8 mouse cellular contexts compared by ENCODE assay signal in the genomic region with DNA sequence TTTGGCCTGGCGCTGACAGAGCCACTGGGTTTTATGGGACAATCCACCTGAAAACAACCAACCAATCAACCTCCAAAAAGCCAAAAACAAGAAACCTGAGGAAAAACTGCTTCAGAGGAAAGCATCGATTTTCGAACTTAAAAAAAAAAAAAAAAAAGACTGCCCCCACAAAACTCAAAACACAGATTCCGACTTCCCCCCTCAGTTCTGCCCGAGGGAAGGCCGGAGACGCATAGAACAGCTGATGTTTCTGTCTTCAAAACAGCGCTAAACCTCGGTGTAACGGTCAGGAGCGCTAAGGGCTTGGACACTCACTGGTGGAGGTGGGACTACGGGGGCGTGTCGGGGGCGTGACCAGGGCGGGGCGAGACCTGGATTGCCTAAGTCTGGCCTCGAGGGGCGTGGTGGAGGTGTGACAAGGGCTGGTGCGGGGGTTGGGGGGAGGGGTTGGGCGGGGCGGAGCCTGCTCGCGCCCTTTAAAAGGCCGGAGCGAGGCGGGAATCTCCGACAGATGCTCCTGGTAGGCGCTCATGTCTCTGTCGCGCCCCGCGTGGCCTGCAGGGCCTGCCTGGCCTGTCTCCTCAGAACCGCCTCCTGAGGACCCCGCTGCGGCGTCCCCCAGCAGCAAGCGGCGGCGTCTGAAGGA. TPM values are rescaled to one million over a fixed set of nuclear protein-coding genes. Genes with fewer than 3 reads are reported as not detected.
DNase-seq lines count a peak whose midpoint lies in the region; ATAC-seq and TF ChIP-seq lines count a peak whose summit lies in the region.

TSS of gene Rad51ap2 (plus strand) at position 531 of the 646 bp plus-strand sequence.

- H3K4me1 ChIP-seq in hindbrain, embryonic 12.5 days: peaks cover 4% of the 10 kb centered on the region
- H3K4me1 ChIP-seq in lung, postnatal 0 days (ENCODE audit: insufficient read depth, low read depth, low read length): peaks cover 5% of the 10 kb centered on the region; the same call in 1 of the 2 replicates

- peak within 1 kb of the TSS; percentile 60 for H3K9ac ChIP-seq in hindbrain, embryonic 12.5 days
- H3K9ac ChIP-seq in lung, postnatal 0 days (replicated peaks; ENCODE audit: low read depth): no peak within 1 kb of the TSS; the same call in 1 of the 2 replicates

- H3K27me3 ChIP-seq in hindbrain, embryonic 12.5 days: 0 out of 2 replicates have a peak, but pooled peaks cover 3% of the 10 kb centered on the region
- no peaks in the 10 kb centered on the region for H3K27me3 ChIP-seq in lung, postnatal 0 days (replicated peaks; ENCODE audit: insufficient read depth, low read length)

- peak within 1 kb of the TSS; percentile 58 for H3K4me3 ChIP-seq in hindbrain, embryonic 12.5 days
- peak within 1 kb of the TSS; percentile 37 for H3K4me3 ChIP-seq in lung, postnatal 0 days (ENCODE audit: low read depth, low read length)

- DNase-seq in WW6 (ENCODE audit: low read depth, low spot score): peak; percentile 80
- DNase-seq in cerebellum, postnatal 14 days: peak; percentile 95 to 96
- peak; percentile 64 to 70 for DNase-seq in frontal cortex, postnatal 25 days (ENCODE audit: low spot score in 2 of 2)
- peak; percentile 65 to 86 for DNase-seq in layer of hippocampus, postnatal 14 days (ENCODE audit: low spot score in 2 of 2)
- peak; percentile 79 for DNase-seq in lung, postnatal 0 days (ENCODE audit: low spot score)
- DNase-seq in retina, adult 2 months (ENCODE audit: low read depth, low spot score): peak; percentile 90
- peak; percentile 82 to 85 for DNase-seq in urinary bladder, adult 18-20 months (ENCODE audit: low spot score in 2 of 2)

- no peak within 1 kb of the TSS for H3K27ac ChIP-seq in hindbrain, embryonic 12.5 days
- no peak within 1 kb of the TSS for H3K27ac ChIP-seq in lung, postnatal 0 days (ENCODE audit: low read length)

- peak; percentile 100 for ATAC-seq in hindbrain, embryonic 12.5 days (ENCODE audit: low FRiP score)
- peak; percentile 99 for ATAC-seq in lung, postnatal 0 days

- no peaks in the 10 kb centered on the region for H3K36me3 ChIP-seq in hindbrain, embryonic 12.5 days
- no peaks in the 10 kb centered on the region for H3K36me3 ChIP-seq in lung, postnatal 0 days (ENCODE audit: insufficient read depth, low read length)

- TF ChIP-seq CTCF in lung, postnatal 0 days (IDR thresholded peaks at IDR 0.05): 0 out of 2 replicates have a peak, but pooled peaks have one; percentile 15

- peak within 1 kb of the TSS; percentile 80 for H3K4me2 ChIP-seq in hindbrain, embryonic 12.5 days (replicated peaks)
- peak within 1 kb of the TSS; percentile 74 for H3K4me2 ChIP-seq in lung, postnatal 0 days (replicated peaks; ENCODE audit: low read depth, low read length)

- H3K9me3 ChIP-seq in hindbrain, embryonic 12.5 days (replicated peaks): no peaks in the 10 kb centered on the region
- no peaks in the 10 kb centered on the region for H3K9me3 ChIP-seq in lung, postnatal 0 days (ENCODE audit: low read length)

- no peak for TF ChIP-seq EP300 in lung, postnatal 0 days (IDR thresholded peaks at IDR 0.05)

- WGBS in hindbrain, embryonic 12.5 days: 1% methylated on average over 40 of the region's 40 CpGs
- WGBS in lung, postnatal 0 days: 3% methylated on average over 39 of the region's 40 CpGs

RNA-seq across cellular contexts. Expression of gene Rad51ap2, which starts in this region (rescaled TPM):
- polyA plus RNA-seq in hindbrain, embryonic 12.5 days (2016; fragmentation: Nextera tagmentation; extraction: Ambion mirVana): 0.17 and 0.48 TPM in 2 replicates
- total RNA-seq in layer of hippocampus, postnatal 14 days (2021): under 1 TPM; 0.69 to 0.81 TPM
- 0.41 and 0.52 TPM in 2 replicates for polyA plus RNA-seq in lung, postnatal 0 days (2015; fragmentation: Nextera tagmentation; extraction: Ambion mirVana)

Comparison
In these comparisons a context has a peak if more than half of its experiments do, and no peak if none do; other contexts are left out.
1. Peak in ATAC-seq, H3K4me3 ChIP-seq, H3K9ac ChIP-seq and H3K4me2 ChIP-seq in hindbrain, embryonic 12.5 days; RNA of the gene not detected or under 1 TPM.
2. Peak in DNase-seq in layer of hippocampus, postnatal 14 days; RNA of the gene not detected or under 1 TPM.
3. Peak in DNase-seq, ATAC-seq, H3K4me3 ChIP-seq and H3K4me2 ChIP-seq in lung, postnatal 0 days; RNA of the gene not detected or under 1 TPM.